Mouse (Mus musculus): ENCODE data around the gene Gm49340.

DNA sequence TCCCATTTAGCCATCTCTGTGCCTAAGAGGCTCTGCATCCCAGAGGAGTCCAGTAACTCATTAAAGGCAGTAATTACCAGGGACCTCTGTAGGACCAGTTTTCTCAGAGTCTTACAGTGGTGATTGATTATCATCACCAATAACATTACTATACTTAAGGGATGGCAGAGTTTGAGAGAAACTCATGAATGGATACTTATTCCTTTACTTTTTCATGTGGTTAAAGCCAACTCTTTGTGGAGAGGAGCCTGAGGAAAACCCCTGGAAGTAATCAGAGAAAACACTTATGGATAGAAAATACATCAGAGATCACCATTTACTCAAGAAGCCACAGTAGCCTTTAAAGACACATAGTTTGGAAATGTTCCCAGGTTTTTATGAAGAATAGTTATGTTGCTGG, 70.0 kb downstream of the Gm49340 start, which contains the start of gene Olfr1:
- TF ChIP-seq CTCF (IDR thresholded peaks at IDR 0.05; ENCODE audit: insufficient read depth, low read length) (no peak), POLR2A (IDR thresholded peaks at IDR 0.05; ENCODE audit: borderline replicate concordance, extremely low read depth, low read depth, low read length) (no peak)

Data from lung, adult 2 months (tissue).